Mouse (Mus musculus) myocyte (in vitro differentiated cells): ENCODE measurements around the gene Zfp280b. TPM values are rescaled to one million over a fixed set of nuclear protein-coding genes. Genes with fewer than 3 reads are reported as not detected.

ENCODE experiments used
- polyA plus RNA-seq: library from polyadenylated mRNA; unstranded; fragments of >200 nt; fragmentation: generic; extraction: Trizol; gene quantifications from one replicate; pipeline ENCODE4 v1.2.1, GENCODE M21; 2012; ENCODE audit warnings: missing spikeins

The Zfp280b gene
- polyA plus RNA-seq, 1 experiment = 5.7 TPM

Other genes starting within 250 kb of the Zfp280b start
- gene Gstt1, start 234.1 kb upstream of the Zfp280b start, polyA plus RNA-seq = 1.3 TPM
- gene Gstt4, start 210.1 kb upstream of the Zfp280b start, polyA plus RNA-seq = not detected
- 1.4 TPM for gene Gstt2, start 195.2 kb upstream of the Zfp280b start, polyA plus RNA-seq
- gene Mif, start 172.4 kb upstream of the Zfp280b start, polyA plus RNA-seq = 3,517 TPM
- gene Derl3, start 139.2 kb upstream of the Zfp280b start, polyA plus RNA-seq = 0.58 TPM
- 142 TPM for gene Smarcb1, start 111.0 kb upstream of the Zfp280b start, polyA plus RNA-seq
- gene Chchd10, start 99.5 kb upstream of the Zfp280b start, polyA plus RNA-seq = 441 TPM
- gene Mmp11, start 96.2 kb upstream of the Zfp280b start, polyA plus RNA-seq = 121 TPM
- gene Gm867, start 92.0 kb upstream of the Zfp280b start, polyA plus RNA-seq = 3.2 TPM
- 0.48 TPM for gene Vpreb3, start 89.6 kb upstream of the Zfp280b start, polyA plus RNA-seq
- gene Gm5134, start 78.1 kb upstream of the Zfp280b start, polyA plus RNA-seq = 0.01 TPM
- not detected for gene Slc5a4b, start 78.3 kb downstream of the Zfp280b start, polyA plus RNA-seq
- not detected for gene Slc5a4a, start 114.8 kb downstream of the Zfp280b start, polyA plus RNA-seq
- gene Prmt2, start 205.2 kb downstream of the Zfp280b start, polyA plus RNA-seq = 52.4 TPM
- 0.04 TPM for gene S100b, start 221.2 kb downstream of the Zfp280b start, polyA plus RNA-seq